Mouse (Mus musculus) liver, embryonic 13.5 days (tissue): ENCODE measurements around the gene Zc3h12c. TPM values are rescaled to one million over a fixed set of nuclear protein-coding genes. Genes with fewer than 3 reads are reported as not detected.
"Not testable (repeated sequence)": the region's sequence is repeated elsewhere in the genome, so short reads cannot be mapped to it uniquely, and the experiment has no call there.

ENCODE experiments used
- ATAC-seq: fragments of 200-750 bp; cut with Nextera tagmentation; 2 replicates; pipeline ENCODE4 v1.8.0; 2017; ENCODE audit warnings: low read depth, mild to moderate bottlenecking, moderate number of reproducible peaks, moderate library complexity
- DNase-seq: peaks from one replicate; pipeline ENCODE4 v3.0.0; 2022
- H3K27ac ChIP-seq: fragments of 300-500 bp; sonication (generic); 2 replicates; pipeline ENCODE4 v1.5.1; 2015; ENCODE audit warnings: moderate library complexity, mild to moderate bottlenecking, inconsistent platforms
- H3K27me3 ChIP-seq: fragments of 300-500 bp; sonication (generic); 2 replicates; pipeline ENCODE4 v1.6.1; 2015; ENCODE audit warnings: mild to moderate bottlenecking, inconsistent platforms
- H3K36me3 ChIP-seq: fragments of 300-500 bp; sonication (generic); 2 replicates; pipeline ENCODE4 v1.6.1; 2015; ENCODE audit warnings: mild to moderate bottlenecking, inconsistent platforms
- H3K4me1 ChIP-seq: fragments of 300-500 bp; sonication (generic); replicated peaks from 2 replicates; pipeline ENCODE4 v1.6.1; 2015; ENCODE audit warnings: inconsistent platforms
- H3K4me2 ChIP-seq: fragments of 300-500 bp; sonication (generic); 2 replicates; pipeline ENCODE4 v1.6.1; 2015; ENCODE audit warnings: inconsistent platforms, mild to moderate bottlenecking, moderate library complexity
- H3K4me3 ChIP-seq: fragments of 300-500 bp; sonication (generic); replicated peaks from 2 replicates; pipeline ENCODE4 v1.5.1; 2015; ENCODE audit warnings: mild to moderate bottlenecking, inconsistent platforms
- H3K9ac ChIP-seq: fragments of 300-500 bp; sonication (generic); 2 replicates; pipeline ENCODE4 v1.6.1; 2015; ENCODE audit warnings: mild to moderate bottlenecking, inconsistent platforms
- H3K9me3 ChIP-seq: fragments of 300-500 bp; sonication (generic); replicated peaks from 2 replicates; pipeline ENCODE4 v1.6.1; 2016; ENCODE audit warnings: inconsistent platforms
- WGBS: fragments of 180-500 bp; shearing (Covaris S2); methylation state at CpG from one replicate; pipeline ENCODE4 v1.1.7; 2015; ENCODE audit not compliant: insufficient replicate concordance; 5-methylcytosine and 5-hydroxymethylcytosine counted together
- microRNA-seq: library from miRNA; unstranded; fragments of <30 nt; microRNA quantifications from one replicate; pipeline ENCODE4, GENCODE M21; 2016
- polyA plus RNA-seq: library from polyadenylated mRNA; unstranded; fragments of >200 nt; fragmentation: Nextera tagmentation; extraction: Ambion mirVana; gene quantifications from 2 replicates; pipeline ENCODE4 v1.2.1, GENCODE M21; 2015

The Zc3h12c gene
- polyA plus RNA-seq, 1 experiment from 2014 or later = 0.40 TPM

GRCm38 (mm10) chr9:52077692-52078091, 90.7 kb downstream of the Zc3h12c start:
- H3K9ac ChIP-seq = no peak overlapping the region
- no peaks in the 10 kb centered on the region for H3K9me3 ChIP-seq
- no peaks in the 10 kb centered on the region for H3K27me3 ChIP-seq
- DNase-seq = no peak
- H3K4me3 ChIP-seq = no peak overlapping the region
- 61% methylated on average over 1 of the region's 1 CpGs for WGBS
- no peak overlapping the region for H3K4me2 ChIP-seq
- H3K27ac ChIP-seq = no peak overlapping the region
- H3K4me1 ChIP-seq = no peaks in the 10 kb centered on the region
- peaks cover 72% of the 10 kb centered on the region for H3K36me3 ChIP-seq
- no peak for ATAC-seq

- DNase-seq = no peak
- peaks cover 72% of the 10 kb centered on the region for H3K36me3 ChIP-seq
- H3K27ac ChIP-seq = no peak overlapping the region
- H3K9ac ChIP-seq = no peak overlapping the region
- H3K9me3 ChIP-seq = no peaks in the 10 kb centered on the region
- H3K4me3 ChIP-seq = no peak overlapping the region
- H3K27me3 ChIP-seq = no peaks in the 10 kb centered on the region
- no peaks in the 10 kb centered on the region for H3K4me1 ChIP-seq
- no peak overlapping the region for H3K4me2 ChIP-seq
- WGBS = 78% methylated on average over 2 of the region's 2 CpGs
- ATAC-seq = no peak
Measured at GRCm38 (mm10) chr9:52076089-52076488, 92.3 kb downstream of the Zc3h12c start.

- Histone ChIP-seq H3K9ac (no peak overlapping the region), H3K27me3 (no peaks in the 10 kb centered on the region), H3K9me3 (no peaks in the 10 kb centered on the region), H3K27ac (no peak overlapping the region), H3K36me3 (peaks cover 77% of the 10 kb centered on the region), H3K4me2 (no peak overlapping the region), H3K4me1 (no peaks in the 10 kb centered on the region), H3K4me3 (no peak overlapping the region)
- ATAC-seq (no peak), DNase-seq (no peak)
Measured at GRCm38 (mm10) chr9:52072202-52072601, 96.2 kb downstream of the Zc3h12c start.

- not testable (repeated sequence) for ATAC-seq, H3K9me3 ChIP-seq
- peaks cover 75% of the 10 kb centered on the region for H3K36me3 ChIP-seq
Measured at GRCm38 (mm10) chr9:52071352-52071751, 97.0 kb downstream of the Zc3h12c start.

GRCm38 (mm10) chr9:52070052-52070451, 98.3 kb downstream of the Zc3h12c start:
- H3K4me1 ChIP-seq = no peaks in the 10 kb centered on the region
- no peak overlapping the region for H3K4me2 ChIP-seq
- 79% methylated on average over 2 of the region's 2 CpGs for WGBS
- ATAC-seq (no peak), DNase-seq (no peak)
- no peak overlapping the region for H3K27ac ChIP-seq
- no peaks in the 10 kb centered on the region for H3K9me3 ChIP-seq
- no peak overlapping the region for H3K9ac ChIP-seq
- no peak overlapping the region for H3K4me3 ChIP-seq
- no peaks in the 10 kb centered on the region for H3K27me3 ChIP-seq
- H3K36me3 ChIP-seq = peaks cover 79% of the 10 kb centered on the region

More at GRCm38 (mm10) chr9:52071352-52071751, 97.0 kb downstream of the Zc3h12c start:
- not testable (repeated sequence) for H3K27me3 ChIP-seq, H3K4me2 ChIP-seq, H3K4me1 ChIP-seq, H3K4me3 ChIP-seq, H3K9ac ChIP-seq, DNase-seq, H3K27ac ChIP-seq

Small RNA genes lying within 50 kb of the gene (microRNA-seq; reads per million reads assigned to microRNA genes)
- gene Gm27686 = not detected
- gene Mir6244 = not detected

Other genes with a start within 250 kb of the Zc3h12c start
- 30.3 and 31.9 TPM in 2 replicates for gene Fdx1, start 205.0 kb downstream of the Zc3h12c start, polyA plus RNA-seq
- gene Rdx, start 121.4 kb downstream of the Zc3h12c start, polyA plus RNA-seq = 74.7 and 93.0 TPM in 2 replicates